Mouse (Mus musculus) hindbrain, embryonic 16.5 days (tissue): ENCODE measurements at regions not wholly inside any gene's neighbourhood (a gene's known extent, or its start where the extent isn't known, plus 50 kb on each side); places are given as distances from the start of the nearest gene placed in this dataset.

Experiments
- ATAC-seq: fragments of 200-750 bp; cut with Nextera tagmentation; 2 replicates; pipeline ENCODE4 v1.8.0; 2017; ENCODE audit warnings: moderate TSS enrichment, moderate library complexity
- H3K27ac ChIP-seq: fragments of 300-500 bp; sonication (generic); 2 replicates; pipeline ENCODE4 v1.5.1; 2014; ENCODE audit warnings: low read depth, mild to moderate bottlenecking, control low read depth, low read length, moderate library complexity
- H3K27me3 ChIP-seq: fragments of 300-500 bp; sonication (generic); replicated peaks from 2 replicates; pipeline ENCODE4 v1.6.1; 2014; ENCODE audit warnings: low read length; ENCODE audit not compliant: control insufficient read depth, insufficient read depth
- H3K36me3 ChIP-seq: fragments of 300-500 bp; sonication (generic); 2 replicates; pipeline ENCODE4 v1.6.1; 2014; ENCODE audit warnings: mild to moderate bottlenecking, low read length, moderate library complexity, mixed read lengths; ENCODE audit not compliant: control insufficient read depth, insufficient read depth
- H3K4me1 ChIP-seq: fragments of 300-500 bp; sonication (generic); 2 replicates; pipeline ENCODE4 v1.6.1; 2014; ENCODE audit warnings: low read depth, low read length; ENCODE audit not compliant: control insufficient read depth, insufficient read depth
- H3K4me2 ChIP-seq: fragments of 300-500 bp; sonication (generic); 2 replicates; pipeline ENCODE4 v1.6.1; 2014; ENCODE audit warnings: mild to moderate bottlenecking, low read length, control low read depth, moderate library complexity
- H3K4me3 ChIP-seq: fragments of 300-500 bp; sonication (generic); 2 replicates; pipeline ENCODE4 v1.5.1; 2014; ENCODE audit warnings: mild to moderate bottlenecking, low read length, control low read depth, moderate library complexity
- H3K9ac ChIP-seq: fragments of 300-500 bp; sonication (generic); 2 replicates; pipeline ENCODE4 v1.6.1; 2014; ENCODE audit warnings: low read depth, mild to moderate bottlenecking, control low read depth, low read length, moderate library complexity
- H3K9me3 ChIP-seq: fragments of 300-500 bp; sonication (generic); 2 replicates; pipeline ENCODE4 v1.6.1; 2014; ENCODE audit warnings: mild to moderate bottlenecking, low read length, moderate library complexity; ENCODE audit not compliant: control insufficient read depth
- WGBS: fragments of 180-500 bp; shearing (Covaris S2); extraction: QIAGEN DNeasy Blood & Tissue Kit; methylation state at CpG from one replicate; pipeline ENCODE4 v1.1.7; 2014; 5-methylcytosine and 5-hydroxymethylcytosine counted together

DNA sequence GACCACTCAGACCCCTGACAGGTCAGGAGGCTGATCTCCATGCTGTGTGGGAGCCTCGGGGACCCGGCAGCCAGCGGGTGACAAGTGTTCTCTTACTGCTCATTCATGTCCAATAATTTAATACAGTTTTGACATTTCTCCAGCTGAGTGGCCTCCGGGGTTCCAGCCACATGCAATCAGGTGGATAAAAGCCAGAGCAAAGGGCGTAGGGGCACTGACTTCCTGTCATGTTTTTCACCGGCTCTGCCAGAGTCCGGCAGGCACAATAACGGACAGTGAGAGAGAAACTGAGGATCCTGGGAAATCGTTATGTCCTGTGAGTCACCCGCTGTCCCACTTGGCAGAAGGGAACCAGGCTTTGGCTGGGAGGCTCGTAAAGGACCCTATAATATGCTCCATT, 412.8 kb downstream of the Ptpru start:
- no peak overlapping the region for H3K4me3 ChIP-seq
- 47% methylated on average over 11 of the region's 11 CpGs for WGBS

DNA sequence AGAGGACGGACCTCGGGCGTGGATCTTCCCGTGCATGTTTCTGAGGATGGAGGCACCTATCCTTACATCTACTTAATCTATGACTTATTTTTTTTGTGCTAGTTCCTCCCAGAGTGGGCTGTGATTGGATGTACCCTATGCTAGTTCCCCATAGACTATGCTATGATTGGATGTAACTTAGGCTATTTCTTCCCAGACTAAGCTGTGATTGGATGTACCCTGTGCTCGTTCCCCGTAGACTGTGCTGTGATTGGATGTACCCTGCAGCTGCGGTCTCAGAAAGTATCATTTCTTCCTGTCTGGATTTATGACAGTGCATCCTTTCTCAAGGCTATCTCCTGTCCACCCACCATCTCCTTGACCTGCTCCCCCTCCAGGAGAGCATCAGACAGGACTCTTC, 410.2 kb downstream of the Ptpru start:
- Histone ChIP-seq H3K27ac (no peak overlapping the region), H3K36me3 (no peaks in the 10 kb centered on the region), H3K4me1 (peaks cover 3% of the 10 kb centered on the region), H3K9me3 (no peaks in the 10 kb centered on the region), H3K27me3 (no peaks in the 10 kb centered on the region), H3K9ac (no peak overlapping the region), H3K4me2 (no peak overlapping the region), H3K4me3 (no peak overlapping the region)
- no peak for ATAC-seq
- WGBS, result 96% methylated on average over 7 of the region's 7 CpGs

More for the DNA sequence above, 412.8 kb downstream of the Ptpru start:
- H3K9ac ChIP-seq, result no peak overlapping the region
- no peak overlapping the region for H3K4me2 ChIP-seq
- H3K9me3 ChIP-seq, result no peaks in the 10 kb centered on the region
- no peak; the same call in 1 of the 2 replicates for ATAC-seq
- H3K27me3 ChIP-seq, result no peaks in the 10 kb centered on the region
- no peaks in the 10 kb centered on the region for H3K36me3 ChIP-seq
- H3K4me1 ChIP-seq, result peaks cover 3% of the 10 kb centered on the region
- H3K27ac ChIP-seq, result no peak overlapping the region

DNA sequence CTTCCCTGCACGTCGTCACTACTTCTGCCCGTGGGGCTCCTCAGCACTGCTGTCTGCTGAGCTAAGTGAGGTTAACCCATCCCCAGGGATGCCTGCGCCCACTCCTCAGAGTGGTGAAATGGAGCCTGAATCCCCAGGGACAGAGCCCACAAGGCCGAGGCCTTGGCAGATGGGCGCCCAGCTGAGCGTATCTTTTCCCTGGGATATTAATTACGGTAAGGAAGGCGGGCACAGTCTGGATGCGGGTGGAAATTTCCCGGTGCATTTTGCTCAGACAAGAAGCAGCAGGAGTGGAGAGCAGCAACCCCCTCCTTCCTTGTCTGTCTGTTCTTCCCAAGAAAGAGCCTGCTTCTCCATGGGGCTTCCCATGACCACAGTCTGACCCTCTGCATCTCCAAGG, 408.7 kb downstream of the Ptpru start:
- WGBS, result 27% methylated on average over 11 of the region's 11 CpGs
- ATAC-seq, result peak; percentile 57
- Histone ChIP-seq H3K9ac (peak overlapping the region; percentile 11; the same call in 1 of the 2 replicates), H3K36me3 (no peaks in the 10 kb centered on the region), H3K4me3 (no peak overlapping the region), H3K9me3 (no peaks in the 10 kb centered on the region), H3K4me2 (no peak overlapping the region), H3K27ac (no peak overlapping the region), H3K4me1 (peaks cover 3% of the 10 kb centered on the region), H3K27me3 (no peaks in the 10 kb centered on the region)

DNA sequence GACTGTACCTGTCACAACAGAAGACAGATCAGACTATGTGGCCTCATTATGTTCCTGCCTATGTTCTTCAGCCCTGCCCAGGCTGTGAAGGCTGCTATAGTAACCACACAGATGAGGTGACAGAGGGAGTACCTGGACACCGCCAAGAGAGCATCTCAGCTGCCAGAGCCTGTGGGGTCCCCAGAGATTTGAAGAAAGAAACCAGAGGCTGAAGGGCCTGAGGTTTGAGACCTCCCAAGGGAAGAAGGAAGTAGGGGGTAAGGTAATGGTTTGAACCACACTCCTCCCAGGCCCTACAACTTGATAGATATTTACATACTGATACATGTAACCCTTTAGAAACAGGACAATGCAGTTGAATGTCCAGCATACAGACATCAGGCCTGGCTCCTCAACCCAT, 407.7 kb downstream of the Ptpru start:
- H3K4me3 ChIP-seq, result no peak overlapping the region
- H3K27me3 ChIP-seq, result no peaks in the 10 kb centered on the region
- ATAC-seq, result no peak
- H3K27ac ChIP-seq, result no peak overlapping the region
- no peaks in the 10 kb centered on the region for H3K36me3 ChIP-seq
- no peaks in the 10 kb centered on the region for H3K9me3 ChIP-seq
- H3K9ac ChIP-seq, result no peak overlapping the region
- peaks cover 3% of the 10 kb centered on the region for H3K4me1 ChIP-seq
- WGBS, result 67% methylated on average over 1 of the region's 1 CpGs
- H3K4me2 ChIP-seq, result no peak overlapping the region

DNA sequence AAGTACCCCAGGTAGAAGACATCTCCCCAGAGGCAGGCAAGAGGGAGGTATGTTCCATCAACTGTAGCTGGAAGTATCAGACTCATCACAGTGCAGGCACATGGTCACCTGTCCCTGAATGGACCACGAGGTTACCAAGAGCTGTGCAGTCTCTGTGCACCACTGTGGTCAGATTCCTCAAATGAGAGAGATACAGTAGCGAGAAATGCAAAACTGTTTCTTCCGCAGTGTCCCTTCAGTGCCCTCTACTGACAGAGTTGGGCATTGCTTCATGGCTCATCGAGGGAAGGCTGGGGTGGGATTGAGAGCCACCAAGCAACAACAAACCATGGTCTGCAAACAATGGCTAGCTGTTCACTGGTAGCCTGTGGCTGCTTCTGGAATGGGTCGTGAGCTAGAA, 406.9 kb downstream of the Ptpru start:
- H3K4me3 ChIP-seq, result no peak overlapping the region
- H3K36me3 ChIP-seq, result no peaks in the 10 kb centered on the region
- no peaks in the 10 kb centered on the region for H3K9me3 ChIP-seq
- no peak overlapping the region for H3K9ac ChIP-seq
- WGBS, result 8% methylated on average over 5 of the region's 5 CpGs
- H3K27ac ChIP-seq, result no peak overlapping the region
- peak; percentile 41 for ATAC-seq
- no peaks in the 10 kb centered on the region for H3K27me3 ChIP-seq
- peaks cover 3% of the 10 kb centered on the region for H3K4me1 ChIP-seq
- H3K4me2 ChIP-seq, result no peak overlapping the region

DNA sequence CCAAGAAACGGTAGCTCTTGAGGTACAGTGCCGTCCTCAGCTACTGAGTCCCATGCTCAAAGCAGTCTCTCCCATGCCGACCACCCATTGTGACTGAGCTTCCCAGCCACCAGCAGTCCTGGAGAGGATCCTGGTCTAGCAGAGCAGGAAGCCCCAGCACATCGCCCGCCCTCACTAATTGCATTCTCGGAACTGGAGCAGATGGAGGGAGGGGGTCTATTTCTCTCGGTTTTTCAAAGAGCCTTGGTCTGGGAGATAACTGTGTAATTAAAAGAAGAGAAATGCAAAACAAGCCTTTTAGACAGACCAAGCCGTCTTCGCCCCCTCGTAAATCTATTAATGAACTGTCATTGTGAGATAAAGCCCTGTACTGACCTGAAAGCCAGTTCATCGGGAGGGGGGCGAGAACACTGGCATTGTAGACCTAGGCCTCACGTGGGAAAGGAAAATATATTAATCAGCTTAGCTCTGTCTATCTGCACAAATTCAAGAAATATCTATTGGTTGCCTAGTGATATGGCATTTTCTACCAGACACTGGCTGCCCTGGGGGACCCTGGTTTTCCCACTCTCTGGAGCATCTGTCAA, 405.4 kb downstream of the Ptpru start:
- Histone ChIP-seq H3K4me1 (peaks cover 6% of the 10 kb centered on the region), H3K4me2 (no peak overlapping the region), H3K36me3 (no peaks in the 10 kb centered on the region), H3K27ac (no peak overlapping the region), H3K4me3 (no peak overlapping the region), H3K27me3 (no peaks in the 10 kb centered on the region), H3K9ac (no peak overlapping the region), H3K9me3 (no peaks in the 10 kb centered on the region)
- WGBS, result 32% methylated on average over 13 of the region's 13 CpGs
- ATAC-seq, result no peak

DNA sequence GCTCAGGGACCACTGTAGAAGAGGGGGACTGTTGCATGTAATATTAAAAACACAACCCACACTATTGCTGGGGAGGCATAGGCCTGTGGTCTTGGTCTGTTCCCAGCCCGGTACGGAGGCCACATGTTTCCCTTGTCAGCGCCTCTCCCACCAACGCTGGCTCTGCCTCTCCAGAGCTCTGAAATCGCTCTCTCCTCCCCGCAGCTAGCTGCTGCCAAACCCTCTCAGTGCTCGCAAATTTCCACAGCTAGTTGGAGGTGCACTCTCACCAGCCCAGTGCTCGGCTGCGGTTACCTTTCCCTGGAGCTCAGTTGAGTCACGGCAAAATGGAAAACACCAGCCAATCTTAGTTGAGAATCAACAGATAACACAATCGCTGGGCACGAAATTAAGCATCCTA, 402.9 kb downstream of the Ptpru start:
- Histone ChIP-seq H3K27me3 (no peaks in the 10 kb centered on the region), H3K4me2 (no peak overlapping the region), H3K36me3 (no peaks in the 10 kb centered on the region), H3K4me3 (no peak overlapping the region), H3K4me1 (peaks cover 3% of the 10 kb centered on the region; the same call in 1 of the 2 replicates), H3K27ac (no peak overlapping the region), H3K9ac (no peak overlapping the region), H3K9me3 (no peaks in the 10 kb centered on the region)
- WGBS, result 86% methylated on average over 12 of the region's 12 CpGs
- ATAC-seq, result no peak

DNA sequence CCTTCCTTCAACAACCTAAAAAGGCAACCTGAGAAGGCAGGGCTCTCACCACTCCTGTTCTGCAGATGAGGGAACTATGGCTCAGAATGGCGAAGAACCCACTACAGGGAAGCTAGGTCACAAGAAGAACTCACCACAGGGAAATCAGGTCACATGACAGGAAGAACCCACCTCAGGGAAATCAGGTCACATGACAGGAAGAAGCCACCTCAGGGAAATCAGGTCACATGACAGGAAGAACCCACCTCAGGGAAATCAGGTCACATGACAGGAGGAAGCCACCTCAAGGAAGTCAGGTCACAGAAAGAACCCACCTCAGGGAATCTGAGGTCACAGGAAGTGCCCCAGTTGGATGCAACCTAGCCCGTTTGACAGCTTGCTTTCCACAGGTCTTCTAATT, 399.7 kb downstream of the Ptpru start:
- 90% methylated on average over 2 of the region's 2 CpGs for WGBS
- no peaks in the 10 kb centered on the region for H3K27me3 ChIP-seq
- peaks cover 3% of the 10 kb centered on the region; the same call in 1 of the 2 replicates for H3K4me1 ChIP-seq
- H3K9ac ChIP-seq, result no peak overlapping the region
- no peaks in the 10 kb centered on the region for H3K9me3 ChIP-seq
- no peak for ATAC-seq
- H3K36me3 ChIP-seq, result no peaks in the 10 kb centered on the region
- no peak overlapping the region for H3K4me2 ChIP-seq
- H3K27ac ChIP-seq, result no peak overlapping the region
- no peak overlapping the region for H3K4me3 ChIP-seq

DNA sequence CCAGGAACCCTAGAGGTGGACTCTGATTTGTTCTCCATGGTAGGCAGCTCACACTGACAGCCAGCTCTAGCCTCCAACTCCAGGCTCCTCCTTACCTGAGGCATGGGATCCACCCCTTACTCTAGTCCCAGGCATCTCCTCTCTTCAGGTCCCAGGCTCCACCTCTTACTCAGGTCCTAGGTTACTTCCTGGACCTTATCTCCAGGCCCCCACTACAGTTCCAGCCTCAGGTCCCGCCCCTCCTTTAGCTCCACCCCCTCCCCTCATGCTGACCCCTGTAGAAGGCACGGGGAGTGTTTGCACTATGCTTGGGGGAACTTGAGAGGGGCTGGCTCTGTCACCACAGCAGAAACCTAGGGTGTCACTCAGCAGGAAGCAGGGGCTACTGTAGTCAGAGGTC, 399.2 kb downstream of the Ptpru start:
- no peak overlapping the region for H3K4me2 ChIP-seq
- H3K9ac ChIP-seq, result no peak overlapping the region
- peaks cover 3% of the 10 kb centered on the region; the same call in 1 of the 2 replicates for H3K4me1 ChIP-seq
- H3K27ac ChIP-seq, result no peak overlapping the region
- ATAC-seq, result no peak
- H3K4me3 ChIP-seq, result no peak overlapping the region
- H3K9me3 ChIP-seq, result no peaks in the 10 kb centered on the region
- H3K36me3 ChIP-seq, result no peaks in the 10 kb centered on the region
- no peaks in the 10 kb centered on the region for H3K27me3 ChIP-seq
- whole genome bisulfite sequencing, result 45% methylated on average over 2 of the region's 2 CpGs

DNA sequence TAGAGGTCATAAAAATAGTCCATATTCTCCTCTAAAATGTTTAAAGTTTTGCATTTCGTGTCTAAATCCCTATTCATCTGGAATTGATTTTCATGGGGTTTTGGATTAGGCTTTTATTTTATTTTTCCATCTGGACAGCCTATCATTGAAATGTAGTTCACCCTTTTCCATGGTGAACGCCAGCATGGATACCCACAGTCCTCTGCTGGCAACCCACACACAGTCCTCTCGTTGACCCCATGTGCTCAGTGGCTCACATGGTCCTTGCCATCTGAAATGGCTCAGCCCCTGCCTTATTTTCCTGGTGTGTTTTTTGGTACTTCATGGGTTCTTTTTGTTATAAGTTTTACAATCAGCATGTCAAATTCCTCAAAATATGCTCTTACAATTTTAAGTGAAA, 397.2 kb downstream of the Ptpru start:
- no peak for ATAC-seq
- no peak overlapping the region for H3K4me2 ChIP-seq
- H3K9me3 ChIP-seq, result no peaks in the 10 kb centered on the region
- H3K4me1 ChIP-seq, result peaks cover 3% of the 10 kb centered on the region; the same call in 1 of the 2 replicates
- H3K27ac ChIP-seq, result no peak overlapping the region
- no peak overlapping the region for H3K9ac ChIP-seq
- 76% methylated on average over 3 of the region's 3 CpGs for WGBS
- H3K4me3 ChIP-seq, result no peak overlapping the region
- H3K27me3 ChIP-seq, result no peaks in the 10 kb centered on the region
- no peaks in the 10 kb centered on the region for H3K36me3 ChIP-seq
